Mouse (Mus musculus): ENCODE results near the gene Pomc. TPM values are rescaled to one million over a fixed set of nuclear protein-coding genes. Genes with fewer than 3 reads are reported as not detected.
"Not testable (repeated sequence)": the region's sequence is repeated elsewhere in the genome, so short reads cannot be mapped to it uniquely, and the experiment has no call there.

Pomc gene
- polyA plus RNA-seq, 1 experiment from 2014 or later = 4.0 TPM

GRCm38 (mm10) chr12:3930090-3930865 lies 24.5 kb upstream of the Pomc start:
- 86% methylated on average over 40 of the region's 47 CpGs for WGBS

GRCm38 (mm10) chr12:3942026-3942425 lies 12.7 kb upstream of the Pomc start:
- H3K4me1 ChIP-seq = no peaks in the 10 kb centered on the region
- DNase-seq (ENCODE audit: low spot score) = no peak
- 50% methylated on average over 11 of the region's 11 CpGs for WGBS
- no peak overlapping the region for H3K27ac ChIP-seq
- no peaks in the 10 kb centered on the region for H3K36me3 ChIP-seq
- peaks cover 3% of the 10 kb centered on the region; the same call in 1 of the 2 replicates for H3K27me3 ChIP-seq (ENCODE audit: insufficient read depth, poor library complexity, severe bottlenecking)
- H3K9me3 ChIP-seq = no peaks in the 10 kb centered on the region
- H3K4me3 ChIP-seq = no peak overlapping the region

More at GRCm38 (mm10) chr12:3930090-3930865, 24.5 kb upstream of the Pomc start:
- not testable (repeated sequence) for H3K9me3 ChIP-seq; H3K36me3 ChIP-seq; H3K27me3 ChIP-seq (ENCODE audit: insufficient read depth, poor library complexity, severe bottlenecking); H3K27ac ChIP-seq; H3K4me3 ChIP-seq; DNase-seq (ENCODE audit: low spot score); H3K4me1 ChIP-seq

GRCm38 (mm10) chr12:3944454-3945073 lies 10.2 kb upstream of the Pomc start:
- no peaks in the 10 kb centered on the region for H3K4me1 ChIP-seq
- no peaks in the 10 kb centered on the region for H3K36me3 ChIP-seq
- H3K27me3 ChIP-seq (ENCODE audit: insufficient read depth, poor library complexity, severe bottlenecking) = peaks cover 9% of the 10 kb centered on the region; the same call in 1 of the 2 replicates
- H3K9me3 ChIP-seq = no peaks in the 10 kb centered on the region
- DNase-seq (ENCODE audit: low spot score) = no peak
- no peak overlapping the region for H3K27ac ChIP-seq
- WGBS = 70% methylated on average over 4 of the region's 4 CpGs
- H3K4me3 ChIP-seq = no peak overlapping the region

GRCm38 (mm10) chr12:3947503-3947902 lies 7.2 kb upstream of the Pomc start:
- Histone ChIP-seq H3K27me3 (ENCODE audit: insufficient read depth, poor library complexity, severe bottlenecking) (peaks cover 9% of the 10 kb centered on the region; the same call in 1 of the 2 replicates), H3K36me3 (no peaks in the 10 kb centered on the region), H3K4me1 (no peaks in the 10 kb centered on the region), H3K27ac (no peak overlapping the region), H3K9me3 (no peaks in the 10 kb centered on the region), H3K4me3 (no peak overlapping the region)
- no peak for DNase-seq (ENCODE audit: low spot score)
- WGBS = 76% methylated on average over 6 of the region's 6 CpGs

- Histone ChIP-seq H3K4me3 (no peak overlapping the region), H3K9me3 (no peaks in the 10 kb centered on the region), H3K36me3 (no peaks in the 10 kb centered on the region), H3K27me3 (ENCODE audit: insufficient read depth, poor library complexity, severe bottlenecking) (peaks cover 23% of the 10 kb centered on the region), H3K27ac (no peak overlapping the region), H3K4me1 (peaks cover 11% of the 10 kb centered on the region; the same call in 1 of the 2 replicates)
- no peak for DNase-seq (ENCODE audit: low spot score)
- 28% methylated on average over 10 of the region's 10 CpGs for WGBS
These were observed 620 bp downstream of the Pomc start for GRCm38 (mm10) chr12:3955371-3955770.

- no peaks in the 10 kb centered on the region for H3K36me3 ChIP-seq
- H3K4me1 ChIP-seq = peaks cover 14% of the 10 kb centered on the region; the same call in 1 of the 2 replicates
- no peak overlapping the region for H3K27ac ChIP-seq
- peaks cover 23% of the 10 kb centered on the region for H3K27me3 ChIP-seq (ENCODE audit: insufficient read depth, poor library complexity, severe bottlenecking)
- DNase-seq (ENCODE audit: low spot score) = no peak
- WGBS = 18% methylated on average over 3 of the region's 3 CpGs
- no peak overlapping the region for H3K4me3 ChIP-seq
- no peaks in the 10 kb centered on the region for H3K9me3 ChIP-seq
These were observed 1.6 kb downstream of the Pomc start for GRCm38 (mm10) chr12:3956351-3956750.

- H3K9me3 ChIP-seq = no peaks in the 10 kb centered on the region
These were observed 5.2 kb downstream of the Pomc start for GRCm38 (mm10) chr12:3959791-3960543.

GRCm38 (mm10) chr12:3960553-3960952 lies 5.8 kb downstream of the Pomc start:
- DNase-seq (ENCODE audit: low spot score) = no peak
- WGBS = 49% methylated on average over 4 of the region's 4 CpGs

More at GRCm38 (mm10) chr12:3959791-3960543, 5.2 kb downstream of the Pomc start:
- Histone ChIP-seq H3K27me3 (ENCODE audit: insufficient read depth, poor library complexity, severe bottlenecking) (peaks cover 7% of the 10 kb centered on the region), H3K27ac (peak overlapping the region; percentile 92), H3K36me3 (peaks cover 4% of the 10 kb centered on the region), H3K4me1 (peaks cover 14% of the 10 kb centered on the region; the same call in 1 of the 2 replicates), H3K4me3 (peak overlapping the region; percentile 66)
- DNase-seq (ENCODE audit: low spot score) = peak; percentile 97
- WGBS = 2% methylated on average over 53 of the region's 53 CpGs

GRCm38 (mm10) chr12:3967196-3967595 lies 12.4 kb downstream of the Pomc start:
- no peaks in the 10 kb centered on the region for H3K9me3 ChIP-seq
- 86% methylated on average over 4 of the region's 4 CpGs for WGBS
- no peak overlapping the region for H3K4me3 ChIP-seq
- no peak for DNase-seq (ENCODE audit: low spot score)
- H3K27ac ChIP-seq = no peak overlapping the region
- no peaks in the 10 kb centered on the region for H3K4me1 ChIP-seq
- peaks cover 64% of the 10 kb centered on the region for H3K36me3 ChIP-seq
- H3K27me3 ChIP-seq (ENCODE audit: insufficient read depth, poor library complexity, severe bottlenecking) = no peaks in the 10 kb centered on the region

More at GRCm38 (mm10) chr12:3960553-3960952, 5.8 kb downstream of the Pomc start:
- Histone ChIP-seq H3K9me3 (no peaks in the 10 kb centered on the region), H3K4me1 (peaks cover 14% of the 10 kb centered on the region; the same call in 1 of the 2 replicates), H3K4me3 (peak overlapping the region; percentile 66), H3K27ac (peak overlapping the region; percentile 92), H3K27me3 (ENCODE audit: insufficient read depth, poor library complexity, severe bottlenecking) (peaks cover under 1% of the 10 kb centered on the region; the same call in 1 of the 2 replicates), H3K36me3 (peaks cover 10% of the 10 kb centered on the region)

- Histone ChIP-seq H3K27ac (no peak overlapping the region), H3K27me3 (ENCODE audit: insufficient read depth, poor library complexity, severe bottlenecking) (no peaks in the 10 kb centered on the region), H3K4me1 (no peaks in the 10 kb centered on the region), H3K4me3 (no peak overlapping the region), H3K36me3 (peaks cover 73% of the 10 kb centered on the region), H3K9me3 (no peaks in the 10 kb centered on the region)
- 63% methylated on average over 9 of the region's 9 CpGs for WGBS
- no peak for DNase-seq (ENCODE audit: low spot score)
These were observed 13.6 kb downstream of the Pomc start for GRCm38 (mm10) chr12:3968380-3968779.

GRCm38 (mm10) chr12:3973169-3973568 lies 18.4 kb downstream of the Pomc start:
- not testable (repeated sequence) for H3K27ac ChIP-seq; H3K9me3 ChIP-seq; H3K4me3 ChIP-seq; DNase-seq (ENCODE audit: low spot score); H3K4me1 ChIP-seq; H3K27me3 ChIP-seq (ENCODE audit: insufficient read depth, poor library complexity, severe bottlenecking)
- H3K36me3 ChIP-seq = peaks cover 83% of the 10 kb centered on the region
- 91% methylated on average over 6 of the region's 6 CpGs for whole genome bisulfite sequencing

GRCm38 (mm10) chr12:3980991-3981349 lies 26.2 kb downstream of the Pomc start:
- H3K4me1 ChIP-seq = peaks cover 30% of the 10 kb centered on the region

More at GRCm38 (mm10) chr12:3980991-3981349, 26.2 kb downstream of the Pomc start:
- no peak for DNase-seq (ENCODE audit: low spot score)
- peak overlapping the region; percentile 61 for H3K4me3 ChIP-seq
- no peaks in the 10 kb centered on the region for H3K9me3 ChIP-seq
- peaks cover 13% of the 10 kb centered on the region for H3K27me3 ChIP-seq (ENCODE audit: insufficient read depth, poor library complexity, severe bottlenecking)
- WGBS = 65% methylated on average over 1 of the region's 1 CpGs
- peak overlapping the region; percentile 75; the same call in 1 of the 2 replicates for H3K27ac ChIP-seq
- H3K36me3 ChIP-seq = peaks cover 47% of the 10 kb centered on the region

All from heart, embryonic 10.5 days (tissue).